Mouse (Mus musculus) liver, embryonic 14 days (tissue): ENCODE data around the gene Dpm3. TPM values are rescaled to one million over a fixed set of nuclear protein-coding genes. Genes with fewer than 3 reads are reported as not detected.

Source experiments
- polyA plus RNA-seq: library from polyadenylated mRNA; depleted of rRNA; stranded (reverse); fragments of >200 nt; gene quantifications from 2 replicates; pipeline ENCODE4 v1.2.3, GENCODE M21; 2012; rRNA removed

The Dpm3 gene
- 82.7 and 87.0 TPM in 2 replicates for polyA plus RNA-seq

DNA sequence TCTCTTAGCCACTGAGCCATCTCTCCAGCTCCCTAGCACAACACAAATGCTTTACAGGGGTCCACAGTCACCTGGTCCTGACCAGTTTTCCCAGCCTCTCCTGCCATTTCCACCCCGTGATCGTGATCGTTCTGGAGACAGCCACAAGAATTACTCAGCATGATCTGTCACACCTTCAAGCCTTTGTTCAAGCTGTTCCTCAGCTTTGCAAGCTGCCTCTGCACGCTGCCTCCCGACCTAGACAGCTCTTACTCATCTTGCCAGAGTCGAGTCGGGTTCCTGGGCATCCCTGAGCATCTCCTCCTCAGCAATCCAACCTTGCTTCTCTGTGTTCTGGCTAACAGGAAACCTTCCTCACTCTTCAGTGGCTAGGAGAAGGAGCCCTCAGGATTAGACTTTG, at the start of gene Dpm3:
TSS of gene Dpm3 (plus strand) at position 283 of the 400 bp plus-strand sequence.

DNA sequence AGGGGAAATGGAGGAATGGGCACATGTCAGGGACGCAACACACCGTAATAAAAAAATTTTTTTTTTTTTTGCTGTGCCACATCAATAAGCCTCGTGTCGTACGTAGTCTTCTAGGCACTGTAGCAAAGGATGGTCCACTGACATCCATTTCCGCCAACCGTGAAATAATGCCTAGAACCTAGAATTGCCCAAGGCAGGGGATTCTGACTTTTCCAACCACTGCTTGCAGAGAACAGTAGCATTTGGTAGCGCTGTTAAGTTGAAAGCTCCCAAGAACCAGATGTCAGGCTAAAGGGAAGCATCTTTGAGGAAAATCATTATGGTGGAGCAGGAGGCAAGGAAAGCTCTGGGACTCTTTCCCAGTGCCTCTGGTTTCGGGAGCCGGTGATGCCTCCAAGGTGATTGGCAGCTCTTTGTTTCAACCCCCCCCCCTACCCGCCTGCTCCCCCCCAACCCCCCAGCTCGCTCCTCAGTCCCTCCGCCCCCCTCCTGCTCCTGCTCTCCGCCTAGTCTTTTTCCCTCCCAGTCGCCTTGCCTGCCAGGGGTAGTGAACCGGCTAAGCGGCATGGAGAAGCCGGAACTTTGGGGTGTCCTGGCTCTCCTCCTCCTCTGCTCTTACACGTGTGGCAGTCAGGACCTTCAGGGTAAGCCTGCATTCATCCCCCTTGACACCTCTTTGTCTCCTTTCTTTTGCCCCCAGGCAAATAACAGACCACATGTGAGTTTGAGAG, 44.3 kb upstream of the Dpm3 start, which contains the start of gene Thbs3:
TSS of gene Thbs3 (plus strand) at position 500 of the 731 bp plus-strand sequence.

DNA sequence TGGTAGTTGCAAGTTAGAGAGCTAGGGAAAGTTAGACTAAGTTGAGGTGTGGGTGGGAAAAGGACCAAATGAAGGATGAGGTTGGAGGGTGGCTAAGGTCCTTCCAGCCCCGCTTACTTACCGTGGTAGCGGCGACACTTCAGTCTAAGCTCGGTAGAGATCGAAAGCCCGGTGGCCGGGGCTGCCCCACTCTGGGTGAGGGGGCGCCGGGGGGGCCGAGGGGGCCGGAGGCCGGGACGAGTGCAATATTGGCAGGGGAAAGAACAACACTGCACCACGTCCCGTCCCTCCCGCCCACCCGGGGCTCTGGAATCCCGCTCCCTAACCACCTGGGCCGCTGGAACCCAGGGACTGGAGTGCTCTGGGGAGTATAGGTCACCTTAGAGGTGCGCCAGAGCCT, 32.3 kb upstream of the Dpm3 start, which contains the start of gene Mtx1:
TSS of gene Mtx1 (minus strand) at position 189 of the 400 bp plus-strand sequence.

DNA sequence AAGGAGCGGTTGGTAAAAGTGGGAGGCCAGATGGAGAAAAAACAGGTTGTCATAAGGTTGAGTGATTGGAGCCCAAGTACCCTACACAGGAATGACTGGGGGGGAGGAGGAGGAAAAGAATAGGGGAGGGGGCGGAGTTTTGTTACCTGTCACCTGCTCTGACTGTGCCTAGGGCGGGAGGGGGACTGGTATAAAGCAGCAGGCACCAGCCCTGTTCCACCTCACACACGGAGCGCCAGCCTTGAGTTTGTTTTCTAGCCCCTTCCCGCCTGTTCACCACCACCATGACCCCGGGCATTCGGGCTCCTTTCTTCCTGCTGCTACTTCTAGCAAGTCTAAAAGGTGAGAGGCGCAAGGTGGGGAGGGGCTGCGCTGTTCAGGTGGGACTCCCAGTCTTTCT, 30.3 kb upstream of the Dpm3 start, which contains the start of gene Muc1:
TSS of gene Muc1 (plus strand) at position 222 of the 400 bp plus-strand sequence.

DNA sequence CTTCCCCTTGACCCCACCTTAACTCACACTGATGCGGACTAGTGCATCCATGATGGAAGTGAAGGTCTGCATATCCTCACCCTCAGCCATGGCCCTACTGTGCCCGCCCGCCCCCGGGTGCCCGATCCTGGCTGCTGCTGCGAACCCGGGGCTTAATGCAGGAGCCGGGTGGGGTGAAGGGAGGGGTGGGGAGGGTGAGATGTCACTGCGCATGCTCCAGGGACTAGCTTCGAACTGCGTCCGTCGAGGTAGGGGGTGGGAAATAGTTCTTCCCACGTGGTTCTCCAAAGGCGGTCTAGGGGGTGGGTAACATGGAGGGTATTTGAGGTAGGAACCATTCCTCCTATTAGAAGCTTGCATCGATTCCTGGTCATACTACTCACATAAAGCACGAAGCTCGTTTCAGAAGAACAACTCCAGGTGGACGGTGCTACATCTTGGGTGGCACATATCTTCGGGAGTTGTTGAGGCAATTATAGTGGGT, 13.4 kb upstream of the Dpm3 start, which contains the start of gene Krtcap2:
TSS of gene Krtcap2 (plus strand) at position 279 of the 484 bp plus-strand sequence.

DNA sequence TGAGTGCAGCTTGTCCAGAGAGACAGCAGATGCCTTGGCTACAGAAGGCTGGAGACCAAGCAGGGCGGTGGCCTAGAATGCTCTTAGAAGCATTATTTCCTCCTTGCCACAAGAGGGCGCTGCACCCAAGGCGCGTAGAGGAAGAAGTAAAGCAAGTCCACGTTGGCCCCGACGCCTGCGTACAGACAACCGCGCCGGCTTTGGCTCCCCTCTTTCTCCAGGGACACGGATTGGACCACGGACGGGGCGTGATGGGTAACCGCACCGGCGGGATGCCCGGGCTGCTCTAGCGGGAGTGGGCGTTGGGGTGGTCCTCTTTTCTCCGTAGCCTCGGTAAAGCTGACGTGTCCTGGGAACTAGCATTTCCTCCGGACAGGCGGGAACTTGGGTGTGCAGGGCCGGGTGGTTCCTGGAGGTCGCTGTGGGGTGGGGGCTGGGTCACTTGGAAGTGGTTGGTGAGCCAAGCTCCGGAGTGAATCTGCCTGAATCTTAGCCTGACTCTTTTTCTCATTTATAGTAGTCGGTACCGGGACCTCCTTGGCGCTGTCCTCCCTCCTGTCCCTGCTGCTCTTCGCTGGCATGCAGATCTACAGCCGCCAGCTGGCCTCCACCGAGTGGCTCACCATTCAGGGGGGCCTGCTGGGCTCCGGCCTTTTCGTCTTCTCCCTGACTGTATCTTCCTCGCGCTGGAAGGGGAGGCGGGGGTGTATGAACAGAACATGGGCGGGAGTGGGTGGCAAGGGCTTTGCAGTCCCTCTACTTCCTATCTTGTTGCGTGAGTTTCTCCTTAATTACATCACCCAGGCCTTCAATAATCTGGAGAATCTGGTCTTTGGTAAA, 12.7 kb upstream of the Dpm3 start, which contains the start of gene Trim46:
TSS of gene Trim46 (minus strand) at position 49 of the 840 bp plus-strand sequence.

DNA sequence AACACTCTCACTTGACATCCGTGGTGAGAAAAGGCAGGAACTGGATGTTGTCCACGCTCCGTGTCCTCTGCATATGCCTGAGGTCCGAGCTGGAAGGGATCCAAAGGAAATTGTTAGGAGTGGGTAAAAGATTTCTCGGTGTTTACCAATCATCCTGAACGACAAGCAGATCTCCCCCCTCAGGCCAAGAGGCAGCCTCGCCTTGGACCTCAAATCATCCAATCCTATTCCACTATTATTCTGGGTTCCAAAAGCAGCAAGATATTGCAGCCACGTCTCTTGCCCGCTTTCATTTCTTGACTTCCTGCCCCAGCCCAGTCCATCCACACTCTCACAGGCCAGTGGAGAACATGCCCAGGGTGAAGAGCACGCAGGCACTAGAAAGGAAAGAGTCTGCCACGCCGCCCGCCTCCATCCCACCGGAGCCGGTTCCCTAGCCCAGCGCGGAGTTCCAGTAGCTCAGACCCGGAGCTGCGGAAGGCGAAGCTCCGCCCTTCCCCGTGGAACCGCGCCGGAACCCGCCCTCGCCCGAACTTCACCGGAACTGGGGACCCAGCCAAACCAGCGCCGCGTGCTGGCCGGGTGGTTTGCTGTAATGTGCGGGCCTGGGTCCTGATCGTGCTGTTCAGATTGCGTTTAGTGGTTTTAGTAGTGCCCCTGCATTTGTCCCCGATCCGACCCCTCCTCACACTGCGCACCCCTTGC, 11.0 kb downstream of the Dpm3 start, which contains the start of gene Slc50a1:
TSS of gene Slc50a1 (minus strand) at position 520 of the 705 bp plus-strand sequence.

DNA sequence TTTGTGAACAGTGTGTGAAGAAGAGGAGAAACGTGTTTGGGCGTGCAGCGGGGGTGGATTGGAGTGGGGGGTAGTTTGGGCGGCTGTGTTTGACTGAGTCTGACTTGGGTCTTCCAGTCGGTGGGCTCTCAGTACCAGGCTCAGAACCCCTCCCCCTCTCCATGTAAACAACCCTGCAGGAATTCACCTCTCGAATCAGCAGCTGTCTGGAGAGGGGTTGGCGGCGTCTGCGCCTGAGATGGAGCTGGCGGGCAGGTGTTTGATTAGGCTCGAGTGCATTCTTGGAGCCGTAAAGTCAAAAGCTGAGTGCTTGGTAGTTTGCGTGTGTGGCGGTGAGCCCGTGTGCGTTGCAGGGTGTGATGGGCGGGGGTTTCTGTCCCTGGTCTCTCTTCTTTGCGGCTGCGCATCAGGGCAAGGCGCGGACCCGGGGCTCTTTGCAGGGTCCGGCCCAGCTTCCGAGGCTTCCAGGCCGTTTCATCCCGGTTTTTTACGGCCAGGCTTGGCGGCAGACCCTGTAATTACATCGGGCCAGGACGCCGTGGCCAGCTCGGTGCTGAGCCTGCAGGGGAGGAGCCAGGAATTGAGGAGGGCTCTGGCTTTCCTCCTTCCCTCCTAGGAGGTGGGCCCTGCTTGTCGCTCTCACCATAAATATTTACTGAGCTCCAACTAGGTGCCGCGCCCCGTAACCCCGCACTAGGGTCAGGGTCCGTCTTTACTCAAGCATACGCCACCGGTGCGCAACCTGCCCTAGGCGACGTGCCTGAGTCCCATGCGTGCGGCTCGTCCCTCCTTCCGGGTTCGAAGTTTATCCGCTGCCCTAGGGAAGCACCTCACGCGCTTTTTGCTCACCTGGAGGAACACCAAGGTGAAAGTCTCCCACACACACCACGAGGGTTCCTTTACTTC, 21.7 kb downstream of the Dpm3 start, which contains the start of gene Efna1:
TSS of gene Efna1 (minus strand) at position 537 of the 906 bp plus-strand sequence.

Other genes with a start within 250 kb of the Dpm3 start
- 4.5 and 5.2 TPM in 2 replicates for gene Rusc1, start 166.0 kb upstream of the Dpm3 start, polyA plus RNA-seq
- not detected in 2 replicates for gene Gm43738, start 158.3 kb upstream of the Dpm3 start, polyA plus RNA-seq
- 120 and 142 TPM in 2 replicates for gene Fdps, start 157.4 kb upstream of the Dpm3 start, polyA plus RNA-seq
- gene Pklr, start 123.2 kb upstream of the Dpm3 start, polyA plus RNA-seq: 123 and 144 TPM in 2 replicates
- 0.23 and 0.28 TPM in 2 replicates for gene Hcn3, start 99.2 kb upstream of the Dpm3 start, polyA plus RNA-seq
- gene Clk2, start 94.6 kb upstream of the Dpm3 start, polyA plus RNA-seq: 26.2 and 28.4 TPM in 2 replicates
- gene Scamp3, start 81.9 kb upstream of the Dpm3 start, polyA plus RNA-seq: 31.9 and 35.9 TPM in 2 replicates
- 3.6 and 3.7 TPM in 2 replicates for gene Fam189b, start 76.2 kb upstream of the Dpm3 start, polyA plus RNA-seq
- 14.6 and 18.2 TPM in 2 replicates for gene Gba, start 56.4 kb upstream of the Dpm3 start, polyA plus RNA-seq
- gene Thbs3, start 44.2 kb upstream of the Dpm3 start, polyA plus RNA-seq: 1.1 and 3.1 TPM in 2 replicates
- gene Mtx1, start 32.3 kb upstream of the Dpm3 start, polyA plus RNA-seq: 71.4 and 87.2 TPM in 2 replicates
- gene Muc1, start 30.3 kb upstream of the Dpm3 start, polyA plus RNA-seq: 0.08 and 0.14 TPM in 2 replicates
- 23.3 and 25.5 TPM in 2 replicates for gene Krtcap2, start 13.4 kb upstream of the Dpm3 start, polyA plus RNA-seq
- gene Trim46, start 13.0 kb upstream of the Dpm3 start, polyA plus RNA-seq: 0.19 and 0.23 TPM in 2 replicates
- gene Slc50a1, start 11.2 kb downstream of the Dpm3 start, polyA plus RNA-seq: 14.5 and 16.6 TPM in 2 replicates
- 3.6 and 3.7 TPM in 2 replicates for gene Efna1, start 21.8 kb downstream of the Dpm3 start, polyA plus RNA-seq
- gene Efna3, start 63.6 kb downstream of the Dpm3 start, polyA plus RNA-seq: 0.03 and 0.15 TPM in 2 replicates
- gene Efna4, start 78.7 kb downstream of the Dpm3 start, polyA plus RNA-seq: 0.82 and 0.97 TPM in 2 replicates
- 5.7 and 6.1 TPM in 2 replicates for gene Adam15, start 90.6 kb downstream of the Dpm3 start, polyA plus RNA-seq
- gene Dcst2, start 102.6 kb downstream of the Dpm3 start, polyA plus RNA-seq: 0.03 and 0.06 TPM in 2 replicates
- gene Dcst1, start 105.9 kb downstream of the Dpm3 start, polyA plus RNA-seq: 0.01 TPM in 1 of 2 replicates, not detected in the other
- gene Zbtb7b, start 135.4 kb downstream of the Dpm3 start, polyA plus RNA-seq: 5.4 and 7.3 TPM in 2 replicates
- gene Lenep, start 143.4 kb downstream of the Dpm3 start, polyA plus RNA-seq: 0.49 and 0.61 TPM in 2 replicates
- 9.2 and 9.8 TPM in 2 replicates for gene Flad1, start 152.5 kb downstream of the Dpm3 start, polyA plus RNA-seq
- gene Cks1b, start 159.0 kb downstream of the Dpm3 start, polyA plus RNA-seq: 124 and 141 TPM in 2 replicates
- gene Shc1, start 159.1 kb downstream of the Dpm3 start, polyA plus RNA-seq: 34.7 and 39.6 TPM in 2 replicates
- 13.1 and 15.0 TPM in 2 replicates for gene Pygo2, start 170.9 kb downstream of the Dpm3 start, polyA plus RNA-seq
- gene Pbxip1, start 177.3 kb downstream of the Dpm3 start, polyA plus RNA-seq: 2.9 and 3.3 TPM in 2 replicates
- 33.0 and 35.2 TPM in 2 replicates for gene Pmvk, start 195.2 kb downstream of the Dpm3 start, polyA plus RNA-seq